Mouse (Mus musculus): ENCODE measurements around the gene Tanc1.

DNA sequence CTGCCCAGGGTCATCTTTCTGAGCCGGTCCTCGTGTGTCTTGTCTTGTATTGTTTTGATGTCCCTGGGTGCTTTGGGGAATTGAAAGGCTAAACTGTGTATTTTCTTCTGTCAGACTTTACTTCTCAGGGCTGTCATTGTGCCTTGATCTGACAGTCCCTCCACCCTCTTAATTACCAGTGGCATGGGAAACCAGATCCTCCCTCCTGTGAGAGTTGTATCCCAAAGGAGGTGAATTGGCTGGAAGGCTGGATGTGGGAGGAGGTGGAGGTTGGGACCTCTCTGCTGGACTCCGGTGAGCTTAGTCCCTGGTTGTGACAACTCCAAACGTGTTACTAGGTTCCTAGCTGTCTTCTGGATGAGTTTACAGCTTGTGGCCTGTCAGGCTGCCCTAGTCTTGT, 60.2 kb downstream of the Tanc1 start:
- no peak for TF ChIP-seq POLR2A (IDR thresholded peaks at IDR 0.05; ENCODE audit: insufficient read depth, low read depth, low read length)
- no peak for TF ChIP-seq CTCF (IDR thresholded peaks at IDR 0.05; ENCODE audit: insufficient read depth, low read depth, low read length)
